ENCODE assay signal across 10 mouse cellular contexts in genomic region chr5:118321719-118322455, GRCm38 (mm10).
DNase-seq lines count a peak whose midpoint lies in the region; ATAC-seq lines count a peak whose summit lies in the region.
"Had no signal": no experiment of that assay in that cellular context is flagged by ENCODE, and none has a peak within 500 bp of the region (broad histone marks: within the 10 kb centered on the region; RNA-seq: fewer than 3 reads in every experiment).

No protein-coding gene starts in this region.

- H3K4me1 ChIP-seq in kidney, embryonic 15.5 days: peaks cover 26% of the 10 kb centered on the region
- peaks cover 24% of the 10 kb centered on the region for H3K4me1 ChIP-seq in hindbrain, embryonic 13.5 days (replicated peaks)
- H3K4me1 ChIP-seq in neural tube, embryonic 11.5 days (ENCODE audit: control insufficient read depth, insufficient read depth, low read length): peaks cover 8% of the 10 kb centered on the region
- H3K4me1 ChIP-seq: liver, embryonic 15.5 days had no signal

- H3K9ac ChIP-seq in kidney, embryonic 15.5 days: no peak overlapping the region
- H3K9ac ChIP-seq in hindbrain, embryonic 13.5 days: no peak overlapping the region; the same call in 1 of the 2 replicates
- no peak overlapping the region for H3K9ac ChIP-seq in neural tube, embryonic 11.5 days (ENCODE audit: low read length)
- H3K9ac ChIP-seq: liver, embryonic 15.5 days had no signal

- 14% methylated on average over 18 of the region's 18 CpGs for WGBS in kidney, embryonic 15.5 days
- WGBS in hindbrain, embryonic 13.5 days: 17% methylated on average over 18 of the region's 18 CpGs
- 29% methylated on average over 18 of the region's 18 CpGs for WGBS in neural tube, embryonic 11.5 days

- no peak overlapping the region for H3K4me2 ChIP-seq in kidney, embryonic 15.5 days
- no peak overlapping the region for H3K4me2 ChIP-seq in hindbrain, embryonic 13.5 days
- H3K4me2 ChIP-seq in neural tube, embryonic 11.5 days (ENCODE audit: low read depth): no peak overlapping the region
- H3K4me2 ChIP-seq: liver, embryonic 15.5 days had no signal

- no peaks in the 10 kb centered on the region for H3K36me3 ChIP-seq in kidney, embryonic 15.5 days
- no peaks in the 10 kb centered on the region for H3K36me3 ChIP-seq in hindbrain, embryonic 13.5 days
- no peaks in the 10 kb centered on the region for H3K36me3 ChIP-seq in neural tube, embryonic 11.5 days (ENCODE audit: control insufficient read depth, insufficient read depth, low read length)
- H3K36me3 ChIP-seq: G1E; liver, embryonic 15.5 days had no signal

- peak; percentile 70; the same call in 1 of the 2 replicates for ATAC-seq in kidney, embryonic 15.5 days (replicated peaks; ENCODE audit: low FRiP score)
- ATAC-seq in hindbrain, embryonic 13.5 days (ENCODE audit: low FRiP score): peak; percentile 65; the same call in 1 of the 2 replicates
- ATAC-seq in neural tube, embryonic 11.5 days (ENCODE audit: insufficient read depth, low FRiP score, low TSS enrichment): peak; percentile 65; the same call in 1 of the 2 replicates

- H3K9me3 ChIP-seq in kidney, embryonic 15.5 days (replicated peaks): no peaks in the 10 kb centered on the region
- no peaks in the 10 kb centered on the region for H3K9me3 ChIP-seq in hindbrain, embryonic 13.5 days
- H3K9me3 ChIP-seq in neural tube, embryonic 11.5 days (ENCODE audit: control insufficient read depth, low read length): no peaks in the 10 kb centered on the region
- H3K9me3 ChIP-seq: G1E; liver, embryonic 15.5 days had no signal

- H3K27me3 ChIP-seq in kidney, embryonic 15.5 days: peaks cover 39% of the 10 kb centered on the region
- peaks cover 19% of the 10 kb centered on the region; the same call in 1 of the 2 replicates for H3K27me3 ChIP-seq in hindbrain, embryonic 13.5 days
- H3K27me3 ChIP-seq in neural tube, embryonic 11.5 days (ENCODE audit: control insufficient read depth, insufficient read depth, low read length): 0 out of 2 replicates have a peak, but pooled peaks cover 3% of the 10 kb centered on the region

- DNase-seq in kidney, adult 8-10 months: no peak
- peak; percentile 81 for DNase-seq in embryo, embryonic 10.5 days (ENCODE audit: low spot score)
- peak; percentile 77 for DNase-seq in neural tube, embryonic 11.5 days (ENCODE audit: low spot score)
- no peak for DNase-seq in ovary, adult 18-20 months (ENCODE audit: low spot score)
- DNase-seq in adrenal gland, adult 2 months: no peak
- no peak for DNase-seq in lung, postnatal 36 days

- no peak overlapping the region for H3K4me3 ChIP-seq in kidney, embryonic 15.5 days (replicated peaks)
- no peak overlapping the region for H3K4me3 ChIP-seq in hindbrain, embryonic 13.5 days
- H3K4me3 ChIP-seq in neural tube, embryonic 11.5 days (ENCODE audit: low read depth, low read length): no peak overlapping the region
- H3K4me3 ChIP-seq: liver, embryonic 15.5 days had no signal

- no peak overlapping the region for H3K27ac ChIP-seq in kidney, embryonic 15.5 days
- peak overlapping the region; percentile 58 for H3K27ac ChIP-seq in hindbrain, embryonic 13.5 days
- peak overlapping the region; percentile 54 for H3K27ac ChIP-seq in neural tube, embryonic 11.5 days (ENCODE audit: low read depth, low read length)
- H3K27ac ChIP-seq: liver, embryonic 15.5 days had no signal

Comparison
In these comparisons a context has a peak if more than half of its experiments do, and no peak if none do; other contexts are left out.
1. DNase-seq: peak in embryo, embryonic 10.5 days (single experiment) and neural tube, embryonic 11.5 days (single experiment); none in kidney, adult 8-10 months (0 of 2), ovary, adult 18-20 months (single experiment), adrenal gland, adult 2 months (single experiment) and lung, postnatal 36 days (single experiment).
2. Peak in every context shown above with its lines, with median percentiles within 50 percentile points of each other: ATAC-seq.